Mouse (Mus musculus) lung, adult 2 months (tissue): ENCODE results near the gene Fyb2.

Experiments used
- CTCF ChIP-seq: fragments of 200-500 bp; IDR thresholded peaks from 2 replicates; pipeline ENCODE4 v1.5.1; 2011; ENCODE audit warnings: mild to moderate bottlenecking, low read length, control low read depth; ENCODE audit not compliant: insufficient read depth
- POLR2A ChIP-seq: fragments of 200-500 bp; IDR thresholded peaks from 2 replicates; pipeline ENCODE4 v1.6.1; 2011; ENCODE audit warnings: low read depth, mild to moderate bottlenecking, control low read depth, low read length, borderline replicate concordance; ENCODE audit errors: extremely low read depth

DNA sequence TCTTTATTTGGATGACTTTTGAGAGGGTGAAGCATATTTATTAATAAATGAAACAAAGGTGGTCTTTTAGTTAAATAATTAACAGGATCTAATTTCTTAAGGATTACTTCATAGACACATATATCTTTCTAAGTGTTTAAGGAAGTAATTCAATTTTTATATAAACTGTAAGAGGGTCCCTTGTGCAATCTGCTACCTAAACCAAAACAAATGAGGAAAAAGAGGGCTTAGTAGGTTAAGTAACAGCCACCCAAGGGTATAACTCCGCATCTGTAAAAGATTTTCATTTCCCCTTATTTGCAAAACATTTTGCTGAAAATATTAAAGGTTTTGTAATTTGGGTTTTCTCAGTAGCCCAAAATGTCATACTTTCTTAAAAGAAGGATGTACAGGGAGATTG lies 48.9 kb upstream of the Fyb2 start:
- no peak for TF ChIP-seq CTCF
- TF ChIP-seq POLR2A, result no peak
